Mouse (Mus musculus): ENCODE measurements at regions not wholly inside any gene's neighbourhood (a gene's known extent, or its start where the extent isn't known, plus 50 kb on each side); places are given as distances from the start of the nearest gene placed in this dataset.

GRCm38 (mm10) chr11:45174811-45175798 lies 558.0 kb downstream of the Ebf1 start:
- CTCF ChIA-PET: no interaction called here

- CTCF ChIA-PET: interaction anchor here (1.1 kb wide), 1 partner anchor 124 kb away, joined by 5 read pairs; no protein-coding TSS in a partner anchor
Observed at GRCm38 (mm10) chr11:45176971-45177370, 559.9 kb downstream of the Ebf1 start.

- CTCF ChIA-PET: interaction anchor here (1.1 kb wide), 1 partner anchor 125 kb away, joined by 5 read pairs; no protein-coding TSS in a partner anchor
Observed at GRCm38 (mm10) chr11:45178036-45178435, 560.9 kb downstream of the Ebf1 start.

GRCm38 (mm10) chr11:45179019-45179418 lies 561.9 kb downstream of the Ebf1 start:
- CTCF ChIA-PET: no interaction called here

GRCm38 (mm10) chr11:45190601-45191370 lies 573.7 kb downstream of the Ebf1 start:
- CTCF ChIA-PET: no interaction called here

- CTCF ChIA-PET: no interaction called here
Observed at GRCm38 (mm10) chr11:45191392-45192189, 574.5 kb downstream of the Ebf1 start.

GRCm38 (mm10) chr11:45193319-45193718 lies 576.2 kb downstream of the Ebf1 start:
- CTCF ChIA-PET: no interaction called here

- CTCF ChIA-PET: interaction anchor here (0.6 kb wide), 1 partner anchor 10 kb away, joined by 3 read pairs; no protein-coding TSS in a partner anchor
Observed at GRCm38 (mm10) chr11:45199520-45199919, 582.4 kb downstream of the Ebf1 start.

GRCm38 (mm10) chr11:45200714-45201405 lies 583.7 kb downstream of the Ebf1 start:
- CTCF ChIA-PET: interaction anchor here (0.5 to 0.7 kb wide), 2 partner anchors 288 to 318 kb away, joined by 3 to 4 read pairs; no protein-coding TSS in a partner anchor

- CTCF ChIA-PET: no interaction called here
Observed at GRCm38 (mm10) chr11:45203446-45203845, 586.3 kb downstream of the Ebf1 start.

GRCm38 (mm10) chr11:45206611-45207525 lies 589.8 kb downstream of the Ebf1 start:
- CTCF ChIA-PET: interaction anchor here (0.6 kb wide), 1 partner anchor 44 kb away, joined by 9 read pairs; no protein-coding TSS in a partner anchor

- CTCF ChIA-PET: no interaction called here
Observed at GRCm38 (mm10) chr11:45214096-45214495, 597.0 kb downstream of the Ebf1 start.

GRCm38 (mm10) chr11:45216942-45217474 lies 599.9 kb downstream of the Ebf1 start:
- CTCF ChIA-PET: no interaction called here

GRCm38 (mm10) chr11:45219239-45219638 lies 602.1 kb downstream of the Ebf1 start:
- CTCF ChIA-PET: no interaction called here

- CTCF ChIA-PET: no interaction called here
Observed at GRCm38 (mm10) chr11:45222021-45222420, 604.9 kb downstream of the Ebf1 start.

- CTCF ChIA-PET: no interaction called here
Observed at GRCm38 (mm10) chr11:45235476-45236412, 616.1 kb upstream of the Clint1 start.

- CTCF ChIA-PET: no interaction called here
Observed at GRCm38 (mm10) chr11:45237056-45237455, 614.8 kb upstream of the Clint1 start.

- CTCF ChIA-PET: no interaction called here
Observed at GRCm38 (mm10) chr11:45239044-45239443, 612.8 kb upstream of the Clint1 start.

All from spleen, embryonic (tissue).